Mouse (Mus musculus): Measurements from ENCODE around the gene Gpat2. TPM values are rescaled to one million over a fixed set of nuclear protein-coding genes. Genes with fewer than 3 reads are reported as not detected.

Gpat2 gene
- total RNA-seq, 2 experiments from 2014 or later, result not detected

Other genes starting within 250 kb of the Gpat2 start
- gene 1810024B03Rik, start 216.9 kb upstream of the Gpat2 start, total RNA-seq (2021), result under 1 TPM; 0.71 to 0.97 TPM
- gene Snrnp200, start 216.8 kb upstream of the Gpat2 start, total RNA-seq (2021), result 10 to 100 TPM; 47.2 TPM
- 10 to 100 TPM; 51.0 to 55.1 TPM for gene Ciao1, start 177.4 kb upstream of the Gpat2 start, total RNA-seq (2021)
- 10 to 100 TPM; 22.2 to 28.1 TPM for gene Tmem127, start 177.3 kb upstream of the Gpat2 start, total RNA-seq (2021)
- 100 to 1,000 TPM; 107 to 134 TPM for gene Stard7, start 155.0 kb upstream of the Gpat2 start, total RNA-seq (2021)
- under 1 TPM; 0.37 to 1.00 TPM for gene Dusp2, start 89.0 kb upstream of the Gpat2 start, total RNA-seq (2021)
- not detected for gene Astl, start 86.6 kb upstream of the Gpat2 start, total RNA-seq (2021)
- gene Adra2b, start 62.0 kb upstream of the Gpat2 start, total RNA-seq (2021), result under 1 TPM; 0.40 to 0.71 TPM
- gene Fahd2a, start 19.4 kb downstream of the Gpat2 start, total RNA-seq (2021), result 10 to 100 TPM; 22.0 to 22.8 TPM
- under 1 TPM; 0.21 to 0.43 TPM for gene Kcnip3, start 96.9 kb downstream of the Gpat2 start, total RNA-seq (2021)
- not detected for gene Prom2, start 116.3 kb downstream of the Gpat2 start, total RNA-seq (2021)
- 1 to 10 TPM; 2.0 to 3.0 TPM for gene Zfp661, start 161.9 kb downstream of the Gpat2 start, total RNA-seq (2021)
- 10 to 100 TPM; 69.3 to 82.2 TPM for gene Mrps5, start 162.0 kb downstream of the Gpat2 start, total RNA-seq (2021)
- gene Mal, start 231.5 kb downstream of the Gpat2 start, total RNA-seq (2021), result 1 to 10 TPM; 1.6 to 1.9 TPM